Mouse (Mus musculus) cerebellum, postnatal 14 days (tissue): ENCODE measurements around the gene Cdyl2.

Experiments used
- DNase-seq, 2 experiments: peaks; one replicate each; pipeline ENCODE4 v3.0.0; 2021; ENCODE audit warnings: mixed read lengths in 2 of 2

The Cdyl2 gene

GRCm38 (mm10) chr8:116732684-116733647 is at the start of gene Cdyl2:
TSS of gene Cdyl2 (minus strand) at chr8:116732991.
- DNase-seq, result peak; percentile 86 to 89

GRCm38 (mm10) chr8:116780594-116780993 is 47.8 kb upstream of the Cdyl2 start:
- no peak for DNase-seq

- no peak for DNase-seq
Measured at GRCm38 (mm10) chr8:116774220-116774619, 41.4 kb upstream of the Cdyl2 start.

GRCm38 (mm10) chr8:116772727-116773126 is 39.9 kb upstream of the Cdyl2 start:
- DNase-seq, result no peak

- DNase-seq, result peak; percentile 15 to 38
Measured at GRCm38 (mm10) chr8:116771797-116772343, 39.1 kb upstream of the Cdyl2 start.

- DNase-seq, result no peak
Measured at GRCm38 (mm10) chr8:116770756-116771155, 38.0 kb upstream of the Cdyl2 start.

GRCm38 (mm10) chr8:116756174-116756573 is 23.4 kb upstream of the Cdyl2 start:
- peak in 1 of 2 experiments; percentile 5 for DNase-seq

GRCm38 (mm10) chr8:116755557-116755956 is 22.8 kb upstream of the Cdyl2 start:
- peak; percentile 71 for DNase-seq

GRCm38 (mm10) chr8:116740726-116741125 is 7.9 kb upstream of the Cdyl2 start:
- no peak for DNase-seq

GRCm38 (mm10) chr8:116735306-116735705 is 2.5 kb upstream of the Cdyl2 start:
- no peak for DNase-seq

GRCm38 (mm10) chr8:116734176-116734575 is 1.4 kb upstream of the Cdyl2 start:
- DNase-seq, result no peak

- DNase-seq, result no peak
Measured at GRCm38 (mm10) chr8:116733648-116734014, 840 bp upstream of the Cdyl2 start.

GRCm38 (mm10) chr8:116731976-116732683 is 661 bp downstream of the Cdyl2 start:
- peak; percentile 42 to 58 for DNase-seq

GRCm38 (mm10) chr8:116721451-116721850 is 11.3 kb downstream of the Cdyl2 start:
- DNase-seq, result no peak

- no peak for DNase-seq
Measured at GRCm38 (mm10) chr8:116707496-116707895, 25.3 kb downstream of the Cdyl2 start.

GRCm38 (mm10) chr8:116702501-116702900 is 30.3 kb downstream of the Cdyl2 start:
- no peak for DNase-seq

GRCm38 (mm10) chr8:116692931-116693330 is 39.9 kb downstream of the Cdyl2 start:
- no peak for DNase-seq

- no peak for DNase-seq
Measured at GRCm38 (mm10) chr8:116689741-116690140, 43.0 kb downstream of the Cdyl2 start.

GRCm38 (mm10) chr8:116676174-116676573 is 56.6 kb downstream of the Cdyl2 start:
- no peak for DNase-seq

- no peak for DNase-seq
Measured at GRCm38 (mm10) chr8:116673966-116674805, 58.6 kb downstream of the Cdyl2 start.

- no peak for DNase-seq
Measured at GRCm38 (mm10) chr8:116673493-116673892, 59.3 kb downstream of the Cdyl2 start.

- no peak for DNase-seq
Measured at GRCm38 (mm10) chr8:116673052-116673451, 59.7 kb downstream of the Cdyl2 start.
